Mouse (Mus musculus): ENCODE measurements around the gene AL731706.1. TPM values are rescaled to one million over a fixed set of nuclear protein-coding genes. Genes with fewer than 3 reads are reported as not detected.

AL731706.1 gene
- polyA plus RNA-seq, 1 experiment from 2014 or later: 39.1 TPM

Other genes with a start within 250 kb of the AL731706.1 start
- gene Snap25, start 177.9 kb downstream of the AL731706.1 start, polyA plus RNA-seq (2015; fragmentation: Nextera tagmentation; extraction: Ambion mirVana): 0.56 and 0.89 TPM in 2 replicates
- 46.3 and 51.4 TPM in 2 replicates for gene AL731706.2, start 5.7 kb downstream of the AL731706.1 start, polyA plus RNA-seq (2015; fragmentation: Nextera tagmentation; extraction: Ambion mirVana)
- gene Slx4ip, start 171 bp downstream of the AL731706.1 start, polyA plus RNA-seq (2015; fragmentation: Nextera tagmentation; extraction: Ambion mirVana): 3.7 and 4.3 TPM in 2 replicates
- gene Mkks, start within 50 bp of the AL731706.1 start, polyA plus RNA-seq (2015; fragmentation: Nextera tagmentation; extraction: Ambion mirVana): 22.7 and 24.1 TPM in 2 replicates
- gene Jag1, start 225.3 kb upstream of the AL731706.1 start, polyA plus RNA-seq (2015; fragmentation: Nextera tagmentation; extraction: Ambion mirVana): 9.9 and 10.6 TPM in 2 replicates